ENCODE assay signal across 21 mouse cellular contexts in genomic region chr2:32503588-32503987, GRCm38 (mm10). TPM values are rescaled to one million over a fixed set of nuclear protein-coding genes. Genes with fewer than 3 reads are reported as not detected.
DNase-seq lines count a peak whose midpoint lies in the region; ATAC-seq and TF ChIP-seq lines count a peak whose summit lies in the region.
"Had no signal": no experiment of that assay in that cellular context is flagged by ENCODE, and none has a peak within 500 bp of the region (broad histone marks: within the 10 kb centered on the region; RNA-seq: fewer than 3 reads in every experiment).

No protein-coding gene starts in this region.

- no peak overlapping the region for H3K9ac ChIP-seq in kidney, embryonic 16.5 days (replicated peaks; ENCODE audit: low read length)
- no peak overlapping the region for H3K9ac ChIP-seq in hindbrain, postnatal 0 days (replicated peaks; ENCODE audit: low read length)
- H3K9ac ChIP-seq: embryonic facial prominence, embryonic 13.5 days; forebrain, embryonic 15.5 days; heart, embryonic 15.5 days; liver, embryonic 15.5 days; midbrain, embryonic 15.5 days; neural tube, embryonic 12.5 days had no signal

- no peak overlapping the region for H3ac ChIP-seq in myocyte (ENCODE audit: control insufficient read depth, insufficient read length)

- 16% methylated on average over 3 of the region's 3 CpGs for WGBS in kidney, embryonic 16.5 days
- 64% methylated on average over 3 of the region's 3 CpGs for WGBS in hindbrain, postnatal 0 days

- TF ChIP-seq POLR2A in myocyte (IDR thresholded peaks at IDR 0.05; ENCODE audit: insufficient read length, low read depth), result no peak

- peaks cover 24% of the 10 kb centered on the region for H3K4me1 ChIP-seq in kidney, embryonic 16.5 days (ENCODE audit: insufficient read depth, low read length)
- H3K4me1 ChIP-seq in hindbrain, postnatal 0 days (ENCODE audit: insufficient read depth, low read length), result no peaks in the 10 kb centered on the region
- H3K4me1 ChIP-seq: embryonic facial prominence, embryonic 13.5 days; forebrain, embryonic 15.5 days; liver, embryonic 15.5 days; midbrain, embryonic 15.5 days; neural tube, embryonic 12.5 days had no signal

- no peak for DNase-seq in kidney, adult 8-10 months
- DNase-seq in Muller cell, postnatal 12 days (ENCODE audit: inconsistent ontology term), result peak; percentile 31
- peak; percentile 80 for DNase-seq in fibroblast of lung, adult 2 months (ENCODE audit: low read depth)
- no peak for DNase-seq in hindbrain, postnatal 0 days (ENCODE audit: low spot score)
- DNase-seq in cerebellum, adult 18-20 months, result no peak
- DNase-seq in testis, postnatal 10 days (ENCODE audit: low spot score), result no peak
- DNase-seq: cerebellum, postnatal 36 days; gastrocnemius, adult 2 months; heart, adult 11 months; kidney, adult 9 months; layer of hippocampus, adult 9-11 months; right cerebral cortex, postnatal 25 days; thymus, postnatal 14 days had no signal

- no peaks in the 10 kb centered on the region for H3K27me3 ChIP-seq in kidney, embryonic 16.5 days (ENCODE audit: insufficient read depth, low read length)
- no peaks in the 10 kb centered on the region for H3K27me3 ChIP-seq in myocyte (ENCODE audit: control insufficient read depth, insufficient read depth, insufficient read length)
- no peaks in the 10 kb centered on the region for H3K27me3 ChIP-seq in hindbrain, postnatal 0 days (ENCODE audit: insufficient read depth, low read length)
- H3K27me3 ChIP-seq: embryonic facial prominence, embryonic 13.5 days; forebrain, embryonic 15.5 days; heart, embryonic 15.5 days; liver, embryonic 15.5 days; midbrain, embryonic 15.5 days; neural tube, embryonic 12.5 days had no signal

- no peaks in the 10 kb centered on the region for H3K36me3 ChIP-seq in kidney, embryonic 16.5 days (ENCODE audit: insufficient read depth, low read length)
- no peaks in the 10 kb centered on the region for H3K36me3 ChIP-seq in myocyte (ENCODE audit: control insufficient read depth, insufficient read depth)
- H3K36me3 ChIP-seq in hindbrain, postnatal 0 days (ENCODE audit: insufficient read depth, low read length), result no peaks in the 10 kb centered on the region
- H3K36me3 ChIP-seq: embryonic facial prominence, embryonic 13.5 days; forebrain, embryonic 15.5 days; heart, embryonic 15.5 days; midbrain, embryonic 15.5 days; neural tube, embryonic 12.5 days had no signal

- H3K27ac ChIP-seq in kidney, embryonic 16.5 days (ENCODE audit: low read length), result peak overlapping the region; percentile 72
- H3K27ac ChIP-seq in hindbrain, postnatal 0 days, result no peak overlapping the region
- H3K27ac ChIP-seq: embryonic facial prominence, embryonic 13.5 days; forebrain, embryonic 15.5 days; gastrocnemius, adult 2 months; heart, embryonic 15.5 days; liver, embryonic 15.5 days; midbrain, embryonic 15.5 days; neural tube, embryonic 12.5 days had no signal

- H3K9me3 ChIP-seq in kidney, embryonic 16.5 days (ENCODE audit: low read length), result peaks cover 8% of the 10 kb centered on the region; the same call in 1 of the 2 replicates
- H3K9me3 ChIP-seq in hindbrain, postnatal 0 days (ENCODE audit: low read length), result peaks cover 2% of the 10 kb centered on the region; the same call in 1 of the 2 replicates
- H3K9me3 ChIP-seq: forebrain, embryonic 15.5 days; heart, embryonic 15.5 days; liver, embryonic 15.5 days; midbrain, embryonic 15.5 days had no signal

- H3K79me2 ChIP-seq in myocyte (ENCODE audit: control insufficient read depth, insufficient read depth), result no peaks in the 10 kb centered on the region

- H3K4me3 ChIP-seq in kidney, embryonic 16.5 days (ENCODE audit: low read length), result no peak overlapping the region
- no peak overlapping the region for H3K4me3 ChIP-seq in myocyte
- no peak overlapping the region for H3K4me3 ChIP-seq in hindbrain, postnatal 0 days (ENCODE audit: low read length)
- H3K4me3 ChIP-seq: embryonic facial prominence, embryonic 13.5 days; forebrain, embryonic 15.5 days; gastrocnemius, adult 2 months; heart, embryonic 15.5 days; liver, embryonic 15.5 days; midbrain, embryonic 15.5 days; neural tube, embryonic 12.5 days had no signal

- no peak overlapping the region for H3K4me2 ChIP-seq in kidney, embryonic 16.5 days (replicated peaks; ENCODE audit: low read depth, low read length)
- peak overlapping the region; percentile 69 for H3K4me2 ChIP-seq in myocyte (ENCODE audit: low read depth)
- H3K4me2 ChIP-seq in hindbrain, postnatal 0 days (ENCODE audit: low read depth, low read length), result no peak overlapping the region
- H3K4me2 ChIP-seq: embryonic facial prominence, embryonic 13.5 days; forebrain, embryonic 15.5 days; heart, embryonic 15.5 days; liver, embryonic 15.5 days; midbrain, embryonic 15.5 days; neural tube, embryonic 12.5 days had no signal

- TF ChIP-seq CTCF in hindbrain, postnatal 0 days (IDR thresholded peaks at IDR 0.05; ENCODE audit: low read depth), result no peak

- no peak for ATAC-seq in kidney, embryonic 16.5 days (ENCODE audit: low FRiP score, low TSS enrichment)
- ATAC-seq in hindbrain, postnatal 0 days, result no peak
- ATAC-seq: forebrain, embryonic 15.5 days; midbrain, embryonic 15.5 days had no signal

TF ChIP-seq in myocyte, 11 proteins besides CTCF, POLR2A, EP300 and RAD21:
- TF ChIP-seq CEBPB (IDR thresholded peaks at IDR 0.05; ENCODE audit: insufficient read depth, poor library complexity, severe bottlenecking) (no peak), POLR2AphosphoS2 (IDR thresholded peaks at IDR 0.05; ENCODE audit: insufficient read length, low read depth) (no peak), TCF3 (IDR thresholded peaks at IDR 0.05; ENCODE audit: insufficient read length, low read depth) (no peak), USF1 (IDR thresholded peaks at IDR 0.05; ENCODE audit: low read depth) (no peak), SRF (IDR thresholded peaks at IDR 0.05; ENCODE audit: control insufficient read depth, insufficient read length, low read depth) (no peak), REST (IDR thresholded peaks at IDR 0.05; ENCODE audit: insufficient read depth, insufficient read length) (no peak), MYOG (IDR thresholded peaks at IDR 0.05; ENCODE audit: control insufficient read depth in 1 of 3, insufficient read depth in 1 of 3, insufficient read length in 2 of 3, low read depth in 2 of 3) (no peak), MAX (IDR thresholded peaks at IDR 0.05; ENCODE audit: low read depth) (no peak), TCF12 (IDR thresholded peaks at IDR 0.05; ENCODE audit: insufficient read depth, poor library complexity, severe bottlenecking) (no peak), E2F4 (IDR thresholded peaks at IDR 0.05; ENCODE audit: insufficient read depth) (no peak), MYOD1 (IDR thresholded peaks at IDR 0.05; ENCODE audit: control insufficient read depth in 1 of 3, insufficient read length in 2 of 3, low read depth in 2 of 3) (no peak)

RNA-seq across cellular contexts. Expression of gene Fam102a, which starts 31.5 kb away (rescaled TPM):
- 13.3 and 15.0 TPM in 2 replicates for polyA plus RNA-seq in kidney, embryonic 16.5 days (2015; fragmentation: Nextera tagmentation; extraction: Ambion mirVana)
- 1.7 TPM for polyA plus RNA-seq in myocyte (2012; fragmentation: generic; extraction: Trizol)
- total RNA-seq in hindbrain, postnatal 0 days (2014; rRNA removed), result 23.6 and 25.4 TPM in 2 replicates
- polyA plus RNA-seq in hindbrain, postnatal 0 days (2015; fragmentation: Nextera tagmentation; extraction: Ambion mirVana), result 7.9 and 8.2 TPM in 2 replicates

RNA-seq across cellular contexts. Expression of gene Slc25a25, which starts 52.3 kb away (rescaled TPM):
- 21.2 and 21.9 TPM in 2 replicates for polyA plus RNA-seq in kidney, embryonic 16.5 days (2015; fragmentation: Nextera tagmentation; extraction: Ambion mirVana)
- polyA plus RNA-seq in myocyte (2012; fragmentation: generic; extraction: Trizol), result 9.5 TPM
- 64.3 and 69.6 TPM in 2 replicates for total RNA-seq in hindbrain, postnatal 0 days (2014; rRNA removed)
- polyA plus RNA-seq in hindbrain, postnatal 0 days (2015; fragmentation: Nextera tagmentation; extraction: Ambion mirVana), result 44.4 and 46.4 TPM in 2 replicates

RNA-seq across cellular contexts. Expression of gene Naif1, which starts 53.3 kb away (rescaled TPM):
- polyA plus RNA-seq in kidney, embryonic 16.5 days (2015; fragmentation: Nextera tagmentation; extraction: Ambion mirVana), result 7.3 and 8.2 TPM in 2 replicates
- polyA plus RNA-seq in myocyte (2012; fragmentation: generic; extraction: Trizol), result 3.0 TPM
- 3.1 and 3.7 TPM in 2 replicates for total RNA-seq in hindbrain, postnatal 0 days (2014; rRNA removed)
- 2.9 and 3.0 TPM in 2 replicates for polyA plus RNA-seq in hindbrain, postnatal 0 days (2015; fragmentation: Nextera tagmentation; extraction: Ambion mirVana)

Comparison
In these comparisons a context has a peak if more than half of its experiments do, and no peak if none do; other contexts are left out.
1. DNase-seq: peak in Muller cell, postnatal 12 days (single experiment) and fibroblast of lung, adult 2 months (single experiment); none in kidney, adult 8-10 months (0 of 2), hindbrain, postnatal 0 days (single experiment), cerebellum, adult 18-20 months (0 of 2) and testis, postnatal 10 days (single experiment).